Comparison of ENCODE assay signal across 21 mouse cellular contexts in the genomic region with DNA sequence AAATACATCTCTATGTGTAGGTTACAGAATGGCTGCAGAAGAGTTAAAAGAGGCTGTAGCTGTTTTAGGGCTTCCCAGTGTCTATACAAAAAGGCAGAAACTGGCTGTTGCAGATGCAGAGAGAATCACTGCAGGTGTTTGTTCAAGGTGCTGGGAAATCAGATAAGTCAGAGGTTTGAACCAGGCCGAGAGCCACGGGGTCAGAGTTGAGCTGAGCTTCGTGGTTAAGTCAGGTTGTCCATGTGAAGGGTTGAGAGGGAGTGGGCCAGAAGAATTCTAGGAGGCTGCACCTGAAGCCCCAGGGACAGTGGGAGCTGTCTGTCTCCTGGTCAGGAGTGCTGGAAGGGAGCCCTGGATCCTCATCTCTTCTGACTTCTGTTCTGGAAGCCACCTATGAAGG.
"Had no signal": no experiment of that assay in that cellular context is flagged by ENCODE, and none has a peak within 500 bp of the region (broad histone marks: within the 10 kb centered on the region; RNA-seq: fewer than 3 reads in every experiment).

No protein-coding gene starts in this region.

- H3K4me2 ChIP-seq: liver, embryonic 15.5 days; lung, embryonic 14.5 days; midbrain, embryonic 12.5 days; neural tube, embryonic 15.5 days; stomach, embryonic 15.5 days had no signal

- ATAC-seq: midbrain, embryonic 16.5 days had no signal

- H3K9me3 ChIP-seq: liver, embryonic 15.5 days; midbrain, embryonic 12.5 days; neural tube, embryonic 13.5 days; neural tube, embryonic 15.5 days; stomach, embryonic 15.5 days had no signal

- H3K36me3 ChIP-seq: liver, embryonic 15.5 days; midbrain, embryonic 12.5 days; neural tube, embryonic 13.5 days; neural tube, embryonic 15.5 days had no signal

- H3K9ac ChIP-seq: liver, embryonic 15.5 days; lung, embryonic 14.5 days; midbrain, embryonic 12.5 days; neural tube, embryonic 13.5 days; neural tube, embryonic 15.5 days; stomach, embryonic 15.5 days had no signal

- DNase-seq: lung, adult 18-20 months; lung, embryonic 14.5 days; lung, postnatal 10 days; lung, postnatal 4 days; midbrain, embryonic 14.5 days; retina, postnatal 1 day; right cerebral cortex, adult 18-20 months; right cerebral cortex, postnatal 25 days; right cerebral cortex, postnatal 4 days; thymus, adult 2 months; thymus, postnatal 25 days; thymus, postnatal 4 days had no signal

- H3K27me3 ChIP-seq: liver, embryonic 15.5 days; midbrain, embryonic 12.5 days; neural tube, embryonic 13.5 days; neural tube, embryonic 15.5 days; stomach, embryonic 15.5 days had no signal

- H3K4me3 ChIP-seq: liver, embryonic 15.5 days; midbrain, embryonic 10.5 days; midbrain, embryonic 12.5 days; myocyte; neural tube, embryonic 13.5 days; neural tube, embryonic 15.5 days; stomach, embryonic 15.5 days had no signal

- H3K27ac ChIP-seq: liver, embryonic 15.5 days; midbrain, embryonic 10.5 days; midbrain, embryonic 12.5 days; neural tube, embryonic 13.5 days; neural tube, embryonic 15.5 days; stomach, embryonic 15.5 days; stomach, postnatal 0 days had no signal
